Mouse (Mus musculus) heart, adult 2 months (tissue): Measurements from ENCODE around the gene Nudt17.
A peak's percentile ranks its signal among the peaks of the same experiment; 100 is the strongest.

ENCODE experiments used
- CTCF ChIP-seq: fragments of 200-600 bp; IDR thresholded peaks from 2 replicates; pipeline ENCODE4 v1.8.1; 2022; ENCODE audit warnings: antibody characterized with exemption, mild to moderate bottlenecking, moderate library complexity
- POLR2A ChIP-seq: fragments of 200-500 bp; IDR thresholded peaks from 2 replicates; pipeline ENCODE4 v1.6.1; 2011; ENCODE audit warnings: mild to moderate bottlenecking, low read depth, low read length, control low read depth; ENCODE audit not compliant: insufficient read depth

GRCm38 (mm10) chr3:96696766-96697732 is 11.3 kb downstream of the Nudt17 start:
- no peak for TF ChIP-seq CTCF
- peak; percentile 57; the same call in 1 of the 2 replicates for TF ChIP-seq POLR2A
